8 mouse cellular contexts compared by ENCODE assay signal in genomic region chr3:126596086-126596485, GRCm38 (mm10). TPM values are rescaled to one million over a fixed set of nuclear protein-coding genes. Genes with fewer than 3 reads are reported as not detected.
A peak's percentile ranks its signal among the peaks of the same experiment; 100 is the strongest.
DNase-seq lines count a peak whose midpoint lies in the region; ATAC-seq lines count a peak whose summit lies in the region.

Gene Camk2d (plus strand): TSS chr3:126596302.

- intact Hi-C loops in left cerebral cortex, postnatal 14 days (cut with DNase I), result loop anchor here (2.0 to 5.0 kb wide), 2 partner anchors 175 to 306 kb away; no protein-coding TSS in a partner anchor

- ATAC-seq in intestine, embryonic 15.5 days, result peak; percentile 93
- ATAC-seq in megakaryocyte-erythroid progenitor cell, adult 5-6 weeks (replicated peaks; ENCODE audit: low FRiP score, low TSS enrichment, poor library complexity, severe bottlenecking), result peak; percentile 97

- peak within 1 kb of the TSS; percentile 90 for H3K9ac ChIP-seq in intestine, embryonic 15.5 days

- under 1% methylated on average over 16 of the region's 16 CpGs for WGBS in embryonic facial prominence, embryonic 10.5 days
- WGBS in intestine, embryonic 15.5 days, result 0% methylated on average over 16 of the region's 16 CpGs

- H3K27ac ChIP-seq in embryonic facial prominence, embryonic 10.5 days (replicated peaks), result peak within 1 kb of the TSS; percentile 91
- peak within 1 kb of the TSS; percentile 99 for H3K27ac ChIP-seq in intestine, embryonic 15.5 days

- no peaks in the 10 kb centered on the region for H3K9me3 ChIP-seq in embryonic facial prominence, embryonic 10.5 days
- no peaks in the 10 kb centered on the region for H3K9me3 ChIP-seq in intestine, embryonic 15.5 days

- peaks cover 14% of the 10 kb centered on the region for H3K4me1 ChIP-seq in embryonic facial prominence, embryonic 10.5 days
- H3K4me1 ChIP-seq in intestine, embryonic 15.5 days (replicated peaks), result no peaks in the 10 kb centered on the region

- no peaks in the 10 kb centered on the region for H3K27me3 ChIP-seq in embryonic facial prominence, embryonic 10.5 days (replicated peaks; ENCODE audit: low read depth, poor library complexity, severe bottlenecking)
- no peaks in the 10 kb centered on the region for H3K27me3 ChIP-seq in intestine, embryonic 15.5 days (replicated peaks)

- H3K4me2 ChIP-seq in intestine, embryonic 15.5 days (replicated peaks), result peak within 1 kb of the TSS; percentile 80

- no peaks in the 10 kb centered on the region for H3K36me3 ChIP-seq in embryonic facial prominence, embryonic 10.5 days (replicated peaks)
- no peaks in the 10 kb centered on the region for H3K36me3 ChIP-seq in intestine, embryonic 15.5 days

- peak within 1 kb of the TSS; percentile 78 for H3K4me3 ChIP-seq in embryonic facial prominence, embryonic 10.5 days
- H3K4me3 ChIP-seq in intestine, embryonic 15.5 days (replicated peaks), result peak within 1 kb of the TSS; percentile 84

- DNase-seq in adrenal gland, postnatal 14 days, result peak; percentile 99
- DNase-seq in embryonic facial prominence, embryonic 10.5 days (ENCODE audit: low spot score), result peak; percentile 97
- peak; percentile 94 to 98 for DNase-seq in gastrocnemius, postnatal 4 days (ENCODE audit: low spot score in 2 of 2)
- DNase-seq in left cerebral cortex, postnatal 14 days (ENCODE audit: low spot score in 2 of 2), result peak; percentile 96 to 98
- DNase-seq in right cerebral cortex, postnatal 14 days, result peak; percentile 97
- DNase-seq in urinary bladder, postnatal 25 days (ENCODE audit: low spot score), result peak; percentile 95

RNA-seq across cellular contexts. Expression of gene Camk2d, which starts in this region (rescaled TPM):
- 78.9 and 95.8 TPM in 2 replicates for total RNA-seq in adrenal gland, postnatal 14 days (2021)
- polyA plus RNA-seq in embryonic facial prominence, embryonic 10.5 days (2016; fragmentation: Nextera tagmentation; extraction: Ambion mirVana), result 12.3 and 13.7 TPM in 2 replicates
- 100 to 1,000 TPM in 1 of 2 experiments, 10 to 100 TPM in 1; 98.9 to 104 TPM for total RNA-seq in gastrocnemius, postnatal 4 days (2021)
- polyA plus RNA-seq in intestine, embryonic 15.5 days (2015; fragmentation: Nextera tagmentation; extraction: Ambion mirVana), result 37.8 and 39.9 TPM in 2 replicates
- 100 to 1,000 TPM; 150 to 176 TPM for total RNA-seq in left cerebral cortex, postnatal 14 days (2021)
- 4.1 and 4.7 TPM in 2 replicates for total RNA-seq in megakaryocyte-erythroid progenitor cell, adult 5-6 weeks (2014; fragmentation: Nextera tagmentation)
- total RNA-seq in megakaryocyte-erythroid progenitor cell, adult 5-6 weeks (2017), result 3.1 and 3.2 TPM in 2 replicates

Comparison
In these comparisons a context has a peak if more than half of its experiments do, and no peak if none do; other contexts are left out.
1. Peak in every context shown above with its lines: DNase-seq, ATAC-seq, H3K4me3 ChIP-seq and H3K27ac ChIP-seq.
2. RNA of gene Camk2d (total RNA-seq): 150 to 176 TPM in left cerebral cortex, postnatal 14 days, 98.9 to 104 TPM in gastrocnemius, postnatal 4 days and 78.9 to 95.8 TPM in adrenal gland, postnatal 14 days; 3.1 to 4.7 TPM in megakaryocyte-erythroid progenitor cell, adult 5-6 weeks; every median in the first group is over 10 times any median in the second.